Mouse (Mus musculus) urinary bladder, postnatal 4 days (tissue): ENCODE measurements around the gene Ncoa7.

Experiments used
- DNase-seq, 2 experiments: peaks; one replicate each; pipeline ENCODE4 v3.0.0; 2021 to 2022; ENCODE audit warnings: low spot score in 2 of 2

Ncoa7 gene

GRCm38 (mm10) chr10:30587037-30587436, 216.1 kb downstream of the Ncoa7 start:
- DNase-seq: no peak

DNA sequence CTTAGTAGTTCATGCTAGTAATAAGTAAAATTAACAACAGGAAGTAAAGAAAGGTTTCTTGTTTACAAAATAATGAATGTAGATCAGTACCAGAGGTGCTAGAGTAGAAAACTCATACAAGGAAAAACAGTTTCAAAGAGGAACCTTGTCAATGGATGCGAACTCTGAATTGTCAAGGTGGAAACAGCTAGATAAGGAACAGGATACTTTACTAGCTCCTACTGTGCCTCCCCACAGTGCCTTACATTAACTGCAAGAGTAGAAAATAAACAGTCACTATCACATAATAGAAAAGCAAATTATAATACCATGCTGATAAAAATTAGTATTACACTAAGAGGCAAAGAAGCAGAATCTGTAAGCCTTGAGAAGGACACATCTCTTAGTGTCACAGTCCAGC, 217.4 kb downstream of the Ncoa7 start:
- DNase-seq: no peak
